Comparison of ENCODE assay signal across 20 mouse cellular contexts in genomic region chr4:31493087-31493511, GRCm38 (mm10).
A peak's percentile ranks its signal among the peaks of the same experiment; 100 is the strongest.
DNase-seq lines count a peak whose midpoint lies in the region; ATAC-seq and TF ChIP-seq lines count a peak whose summit lies in the region.
"Had no signal": no experiment of that assay in that cellular context is flagged by ENCODE, and none has a peak within 500 bp of the region (broad histone marks: within the 10 kb centered on the region; RNA-seq: fewer than 3 reads in every experiment).

No protein-coding gene starts in this region.

- no peak for TF ChIP-seq CTCF in midbrain, postnatal 0 days (IDR thresholded peaks at IDR 0.05)

- peak; percentile 21 for DNase-seq in midbrain, postnatal 0 days (ENCODE audit: low spot score)
- DNase-seq in B cell, adult 2 months: no peak
- no peak for DNase-seq in thymus, postnatal 10 days (ENCODE audit: low spot score in 2 of 2)
- no peak for DNase-seq in layer of hippocampus, adult 8-10 months (ENCODE audit: low spot score in 2 of 2)
- DNase-seq: cerebellum, postnatal 14 days; embryo, embryonic 11 days; gastrocnemius, postnatal 14 days; heart, postnatal 10 days; left cerebral cortex, postnatal 4 days; lung, adult 2 months; lung, postnatal 4 days; thymus, postnatal 4 days had no signal

- H3K27me3 ChIP-seq in midbrain, postnatal 0 days (ENCODE audit: insufficient read depth, low read length): no peaks in the 10 kb centered on the region
- H3K27me3 ChIP-seq in midbrain, embryonic 13.5 days: no peaks in the 10 kb centered on the region
- no peaks in the 10 kb centered on the region for H3K27me3 ChIP-seq in forebrain, embryonic 13.5 days
- no peaks in the 10 kb centered on the region for H3K27me3 ChIP-seq in hindbrain, embryonic 15.5 days
- H3K27me3 ChIP-seq: embryonic facial prominence, embryonic 15.5 days; kidney, embryonic 15.5 days had no signal

- 59% methylated on average over 3 of the region's 3 CpGs for WGBS in midbrain, postnatal 0 days
- 66% methylated on average over 3 of the region's 3 CpGs for WGBS in midbrain, embryonic 13.5 days
- 23% methylated on average over 3 of the region's 3 CpGs for WGBS in forebrain, embryonic 13.5 days
- 38% methylated on average over 3 of the region's 3 CpGs for WGBS in hindbrain, embryonic 15.5 days

- H3K27ac ChIP-seq in midbrain, postnatal 0 days (ENCODE audit: low read depth, low read length): no peak overlapping the region
- no peak overlapping the region for H3K27ac ChIP-seq in midbrain, embryonic 13.5 days
- peak overlapping the region; percentile 35; the same call in 1 of the 2 replicates for H3K27ac ChIP-seq in forebrain, embryonic 13.5 days
- H3K27ac ChIP-seq in hindbrain, embryonic 15.5 days (replicated peaks): no peak overlapping the region
- H3K27ac ChIP-seq: embryonic facial prominence, embryonic 15.5 days; heart, embryonic 10.5 days; kidney, embryonic 15.5 days; stomach, postnatal 0 days had no signal

- no peak for ATAC-seq in midbrain, postnatal 0 days (ENCODE audit: low FRiP score)
- ATAC-seq in midbrain, embryonic 13.5 days: no peak
- peak; percentile 89 for ATAC-seq in forebrain, embryonic 13.5 days
- ATAC-seq in hindbrain, embryonic 15.5 days (ENCODE audit: low FRiP score, low read depth): peak; percentile 84

- no peak overlapping the region for H3K4me2 ChIP-seq in midbrain, postnatal 0 days (ENCODE audit: low read depth, low read length, poor library complexity, severe bottlenecking)
- no peak overlapping the region for H3K4me2 ChIP-seq in midbrain, embryonic 13.5 days (replicated peaks)
- H3K4me2 ChIP-seq in forebrain, embryonic 13.5 days: 0 out of 2 replicates have a peak overlapping the region, but pooled peaks have one; percentile 18
- no peak overlapping the region for H3K4me2 ChIP-seq in hindbrain, embryonic 15.5 days
- H3K4me2 ChIP-seq: embryonic facial prominence, embryonic 15.5 days; kidney, embryonic 15.5 days; midbrain, embryonic 11.5 days had no signal

- no peak overlapping the region for H3K9ac ChIP-seq in midbrain, postnatal 0 days (replicated peaks; ENCODE audit: low read length, poor library complexity, severe bottlenecking)
- no peak overlapping the region for H3K9ac ChIP-seq in midbrain, embryonic 13.5 days (replicated peaks)
- no peak overlapping the region for H3K9ac ChIP-seq in forebrain, embryonic 13.5 days
- no peak overlapping the region for H3K9ac ChIP-seq in hindbrain, embryonic 15.5 days
- H3K9ac ChIP-seq: embryonic facial prominence, embryonic 15.5 days; kidney, embryonic 15.5 days had no signal

- H3K4me1 ChIP-seq in midbrain, postnatal 0 days (ENCODE audit: insufficient read depth, low read length): no peaks in the 10 kb centered on the region
- 0 out of 2 replicates have a peak, but pooled peaks cover 3% of the 10 kb centered on the region for H3K4me1 ChIP-seq in midbrain, embryonic 13.5 days (replicated peaks)
- peaks cover 25% of the 10 kb centered on the region for H3K4me1 ChIP-seq in forebrain, embryonic 13.5 days
- peaks cover 3% of the 10 kb centered on the region; the same call in 1 of the 2 replicates for H3K4me1 ChIP-seq in hindbrain, embryonic 15.5 days (replicated peaks)
- H3K4me1 ChIP-seq: embryonic facial prominence, embryonic 15.5 days; heart, embryonic 10.5 days had no signal

- no peaks in the 10 kb centered on the region for H3K9me3 ChIP-seq in midbrain, postnatal 0 days (ENCODE audit: low read length)
- H3K9me3 ChIP-seq in midbrain, embryonic 13.5 days: no peaks in the 10 kb centered on the region
- H3K9me3 ChIP-seq in forebrain, embryonic 13.5 days (replicated peaks): no peaks in the 10 kb centered on the region
- H3K9me3 ChIP-seq in hindbrain, embryonic 15.5 days: no peaks in the 10 kb centered on the region
- H3K9me3 ChIP-seq: embryonic facial prominence, embryonic 15.5 days; heart, embryonic 10.5 days; kidney, embryonic 15.5 days had no signal

- no peak overlapping the region for H3K4me3 ChIP-seq in midbrain, postnatal 0 days (ENCODE audit: low read depth, low read length)
- H3K4me3 ChIP-seq in midbrain, embryonic 13.5 days (replicated peaks): no peak overlapping the region
- H3K4me3 ChIP-seq in forebrain, embryonic 13.5 days: no peak overlapping the region
- H3K4me3 ChIP-seq in hindbrain, embryonic 15.5 days: no peak overlapping the region
- H3K4me3 ChIP-seq: embryonic facial prominence, embryonic 15.5 days; heart, embryonic 10.5 days; kidney, embryonic 15.5 days had no signal

- H3K36me3 ChIP-seq in midbrain, postnatal 0 days (ENCODE audit: insufficient read depth, low read length): no peaks in the 10 kb centered on the region
- no peaks in the 10 kb centered on the region for H3K36me3 ChIP-seq in midbrain, embryonic 13.5 days
- no peaks in the 10 kb centered on the region for H3K36me3 ChIP-seq in forebrain, embryonic 13.5 days (ENCODE audit: poor library complexity, severe bottlenecking)
- H3K36me3 ChIP-seq in hindbrain, embryonic 15.5 days: no peaks in the 10 kb centered on the region
- H3K36me3 ChIP-seq: embryonic facial prominence, embryonic 15.5 days; heart, embryonic 10.5 days; kidney, embryonic 15.5 days had no signal

Comparison
In these comparisons a context has a peak if more than half of its experiments do, and no peak if none do; other contexts are left out.
1. ATAC-seq: peak in forebrain, embryonic 13.5 days (single experiment) and hindbrain, embryonic 15.5 days (single experiment); none in midbrain, postnatal 0 days (single experiment) and midbrain, embryonic 13.5 days (single experiment).